Mouse (Mus musculus) erythroblast, adult 5-6 weeks (primary cell): Measurements from ENCODE around the gene Abca5. TPM values are rescaled to one million over a fixed set of nuclear protein-coding genes. Genes with fewer than 3 reads are reported as not detected.

Source experiments
- ATAC-seq: replicated peaks from 2 replicates; pipeline ENCODE4 v1.8.0; 2016; ENCODE audit warnings: moderate number of reproducible peaks, mild to moderate bottlenecking, moderate TSS enrichment, inconsistent platforms; ENCODE audit not compliant: poor library complexity, low FRiP score, severe bottlenecking
- total RNA-seq, 2 experiments: library from RNA; stranded (forward) in 1 of 2; stranded (reverse) in 1 of 2; fragments of 150-400 nt in 1 of 2; fragments of 200-764, 138-1000 nt in 1 of 2; gene quantifications; 2 replicates each; pipeline versions ENCODE4 v1.2.3 to v1.2.4; 2015 to 2017; ENCODE audit warnings: low replicate concordance in 2 of 2

The Abca5 gene
- total RNA-seq, 2 experiments from 2014 or later: not detected

GRCm38 (mm10) chr11:110232975-110233374, 104.5 kb downstream of the Abca5 start:
- ATAC-seq: no peak

Other genes with a start within 250 kb of the Abca5 start
- not detected in 2 replicates for gene Abca8a, start 241.7 kb downstream of the Abca5 start, total RNA-seq (2015; ENCODE audit: low replicate concordance)
- 0.14 TPM in 1 of 2 replicates, not detected in the other for gene Abca8a, start 241.7 kb downstream of the Abca5 start, total RNA-seq (2017; ENCODE audit: low replicate concordance)
- 2.7 and 5.6 TPM in 2 replicates for gene Abca9, start 169.5 kb downstream of the Abca5 start, total RNA-seq (2015; ENCODE audit: low replicate concordance)
- 3.0 and 3.5 TPM in 2 replicates for gene Abca9, start 169.5 kb downstream of the Abca5 start, total RNA-seq (2017; ENCODE audit: low replicate concordance)
- gene Abca6, start 85.9 kb downstream of the Abca5 start, total RNA-seq (2015; ENCODE audit: low replicate concordance): not detected in 2 replicates
- gene Abca6, start 85.9 kb downstream of the Abca5 start, total RNA-seq (2017; ENCODE audit: low replicate concordance): 0.09 and 0.98 TPM in 2 replicates
- gene Map2k6, start 61.4 kb upstream of the Abca5 start, total RNA-seq (2015; ENCODE audit: low replicate concordance): 0.63 and 0.77 TPM in 2 replicates
- gene Map2k6, start 61.4 kb upstream of the Abca5 start, total RNA-seq (2017; ENCODE audit: low replicate concordance): 1.5 and 4.6 TPM in 2 replicates